Mouse (Mus musculus) urinary bladder, postnatal 25 days (tissue): ENCODE data around the gene Ptger3.

Experiments
- DNase-seq: peaks from one replicate; pipeline ENCODE4 v3.0.0; 2022; ENCODE audit warnings: low spot score

Ptger3 gene

GRCm38 (mm10) chr3:157566725-157567565 lies at the start of gene Ptger3:
Gene Ptger3, plus strand, starts transcription at chr3:157566892.
- peak; percentile 14 for DNase-seq

- DNase-seq: no peak
Measured at GRCm38 (mm10) chr3:157517992-157518391, 48.7 kb upstream of the Ptger3 start.

- peak; percentile 20 for DNase-seq
Measured at GRCm38 (mm10) chr3:157520433-157520832, 46.3 kb upstream of the Ptger3 start.

GRCm38 (mm10) chr3:157523834-157524233 lies 42.9 kb upstream of the Ptger3 start:
- DNase-seq: no peak

- no peak for DNase-seq
Measured at GRCm38 (mm10) chr3:157531585-157531984, 35.1 kb upstream of the Ptger3 start.

GRCm38 (mm10) chr3:157533964-157534785 lies 32.5 kb upstream of the Ptger3 start, which contains the start of gene Zranb2:
Gene Zranb2, plus strand, starts transcription at chr3:157534160.
- DNase-seq: peak; percentile 94

- DNase-seq: no peak
Measured at GRCm38 (mm10) chr3:157534786-157535415, 31.8 kb upstream of the Ptger3 start.

GRCm38 (mm10) chr3:157549323-157549722 lies 17.4 kb upstream of the Ptger3 start:
- no peak for DNase-seq

GRCm38 (mm10) chr3:157549758-157550600 lies 16.7 kb upstream of the Ptger3 start:
- no peak for DNase-seq

GRCm38 (mm10) chr3:157565196-157565595 lies 1.5 kb upstream of the Ptger3 start:
- DNase-seq: no peak

- DNase-seq: peak; percentile 11
Measured at GRCm38 (mm10) chr3:157567566-157568132, 957 bp downstream of the Ptger3 start.

- DNase-seq: no peak
Measured at GRCm38 (mm10) chr3:157572011-157572410, 5.3 kb downstream of the Ptger3 start.

GRCm38 (mm10) chr3:157575441-157576342 lies 9.0 kb downstream of the Ptger3 start:
- no peak for DNase-seq

- DNase-seq: no peak
Measured at GRCm38 (mm10) chr3:157576343-157576722, 9.6 kb downstream of the Ptger3 start.

- no peak for DNase-seq
Measured at GRCm38 (mm10) chr3:157576862-157577261, 10.2 kb downstream of the Ptger3 start.

- DNase-seq: no peak
Measured at GRCm38 (mm10) chr3:157578469-157579170, 11.9 kb downstream of the Ptger3 start.

- no peak for DNase-seq
Measured at GRCm38 (mm10) chr3:157579376-157579775, 12.7 kb downstream of the Ptger3 start.

GRCm38 (mm10) chr3:157580299-157580698 lies 13.6 kb downstream of the Ptger3 start:
- DNase-seq: no peak

GRCm38 (mm10) chr3:157581755-157582154 lies 15.1 kb downstream of the Ptger3 start:
- no peak for DNase-seq
